Mouse (Mus musculus): ENCODE results near the gene Zfp92.

Gene Zfp92

DNA sequence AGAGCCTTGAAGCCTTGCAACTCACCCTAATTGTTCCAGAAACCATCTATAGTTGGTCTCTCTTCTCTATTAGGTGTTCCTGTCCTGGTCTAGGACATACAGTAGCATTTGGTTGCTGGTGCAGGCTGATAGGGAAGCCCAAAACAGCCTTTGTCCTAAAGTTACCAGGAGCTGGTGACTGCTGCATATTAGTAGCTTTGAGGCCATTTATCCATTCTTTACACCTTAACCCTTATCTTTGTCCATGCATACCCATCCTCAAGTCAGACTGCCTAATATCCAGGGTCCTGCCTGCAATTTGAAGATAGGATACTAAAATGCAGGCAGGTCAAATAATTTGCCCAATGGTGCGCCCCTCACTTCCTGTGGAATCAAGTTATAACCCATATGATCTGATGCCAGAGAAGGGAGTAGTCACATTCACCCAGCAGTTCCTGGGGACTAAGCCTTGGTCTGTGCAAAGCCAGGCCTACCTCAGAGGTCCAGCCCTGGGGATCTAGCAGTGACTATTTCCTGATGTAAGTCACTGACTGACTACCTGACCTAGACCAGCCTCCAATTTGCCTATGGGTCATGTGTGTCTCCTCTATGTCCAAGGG is 64.9 kb downstream of the Zfp92 start:
- DNase-seq: peak; percentile 78

DNA sequence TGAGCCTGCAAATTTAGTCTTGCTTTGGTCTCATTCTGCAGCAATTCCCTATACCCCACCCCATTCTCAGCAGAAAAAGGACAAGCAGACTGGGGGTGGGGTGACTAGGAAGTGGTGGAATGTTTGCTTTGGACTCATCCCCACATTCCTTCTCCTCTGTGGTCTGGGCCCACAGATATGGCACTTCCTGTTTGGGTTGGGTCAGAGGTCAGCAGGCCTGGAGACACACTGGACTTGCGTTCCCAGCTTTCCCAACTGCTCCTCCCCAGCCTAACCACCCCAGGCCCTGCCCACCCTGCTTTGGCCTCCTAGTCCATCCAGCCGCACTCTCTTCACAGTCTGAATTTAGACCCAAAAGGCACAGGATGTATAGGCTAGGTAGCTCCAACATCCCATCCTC is 65.7 kb downstream of the Zfp92 start:
- DNase-seq: peak; percentile 99

DNA sequence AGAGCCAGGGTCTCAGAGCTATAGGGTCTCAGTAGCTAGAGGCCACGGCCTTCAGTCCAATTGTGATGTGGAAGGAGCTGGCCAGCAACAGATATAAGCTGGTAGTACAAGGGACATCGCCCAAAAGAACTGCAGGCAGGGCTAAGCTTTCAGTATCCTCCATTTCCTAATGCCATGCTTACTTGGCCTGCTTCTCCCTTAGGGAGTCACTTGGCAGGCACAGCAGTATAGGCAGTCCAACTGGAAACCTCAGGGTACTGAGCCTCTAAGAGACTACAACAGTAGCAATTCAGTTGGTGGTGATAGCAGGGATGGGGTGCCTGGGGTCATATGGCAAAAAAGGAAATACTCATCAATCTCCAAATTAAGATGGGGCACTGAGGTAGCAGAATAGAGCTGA is 66.6 kb downstream of the Zfp92 start:
- DNase-seq: no peak
